Mouse (Mus musculus) v-Abl transformed pro-B cells (cell line): Measurements from ENCODE around the gene Gnaz.

ENCODE experiments used
- in situ Hi-C, 2 experiments: fragments of 400-800 bp; cut with MboI; formaldehyde crosslinking; loops; one replicate each; pipeline ENCODE4 v1.15.1; 2025; ENCODE audit not compliant: unreplicated experiment in 2 of 2

The Gnaz gene

GRCm38 (mm10) chr10:74966850-74967451 lies at the start of gene Gnaz:
Gnaz (plus strand) TSS chr10:74967177.
- in situ Hi-C loops: no loop called here

DNA sequence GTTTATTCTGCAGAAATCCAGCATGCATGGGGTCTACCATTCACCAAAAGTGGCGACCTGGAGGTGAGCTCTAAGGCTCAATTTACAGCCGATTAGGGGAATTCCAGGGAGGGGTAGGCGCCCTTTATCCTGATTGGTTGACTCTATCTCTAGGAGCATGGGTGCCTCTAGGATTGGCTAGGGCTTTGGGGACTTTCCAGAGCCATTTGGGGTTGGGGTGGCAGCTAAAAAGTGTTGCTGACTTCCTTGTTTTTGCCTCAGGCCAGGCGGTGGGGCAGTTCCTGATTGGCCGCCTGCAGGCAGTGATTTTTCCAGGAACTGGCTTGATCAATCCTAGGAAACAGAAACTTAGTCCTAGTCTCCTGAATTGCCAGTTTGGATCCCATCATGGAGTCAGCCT lies 47.7 kb upstream of the Gnaz start:
- in situ Hi-C loops: no loop called here

GRCm38 (mm10) chr10:74920853-74921567 lies 46.0 kb upstream of the Gnaz start:
- in situ Hi-C loops: no loop called here

GRCm38 (mm10) chr10:74921614-74922013 lies 45.4 kb upstream of the Gnaz start:
- in situ Hi-C loops: no loop called here

- in situ Hi-C loops: no loop called here
Measured at GRCm38 (mm10) chr10:74922763-74923162, 44.2 kb upstream of the Gnaz start.

DNA sequence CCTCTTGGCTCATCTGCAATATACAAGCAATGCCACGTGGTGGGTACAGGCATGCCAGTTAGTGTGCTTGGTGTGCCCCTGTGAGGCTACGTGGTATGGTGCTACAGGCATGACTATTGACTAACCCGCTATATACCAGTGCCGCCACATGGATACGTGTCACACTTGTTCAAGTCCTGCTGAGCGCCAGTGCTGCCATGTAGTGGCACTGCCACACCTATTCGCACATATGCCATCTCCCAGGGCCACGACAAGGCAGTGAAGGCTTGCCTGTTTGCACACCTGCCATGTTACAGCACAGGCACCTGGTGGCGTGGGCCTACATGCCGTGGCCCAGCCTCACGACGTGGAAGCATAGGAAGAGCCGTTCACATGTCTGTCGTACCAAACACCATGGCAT lies 42.7 kb upstream of the Gnaz start:
- in situ Hi-C loops: no loop called here

- in situ Hi-C loops: no loop called here
Measured at GRCm38 (mm10) chr10:74925324-74925723, 41.7 kb upstream of the Gnaz start.

DNA sequence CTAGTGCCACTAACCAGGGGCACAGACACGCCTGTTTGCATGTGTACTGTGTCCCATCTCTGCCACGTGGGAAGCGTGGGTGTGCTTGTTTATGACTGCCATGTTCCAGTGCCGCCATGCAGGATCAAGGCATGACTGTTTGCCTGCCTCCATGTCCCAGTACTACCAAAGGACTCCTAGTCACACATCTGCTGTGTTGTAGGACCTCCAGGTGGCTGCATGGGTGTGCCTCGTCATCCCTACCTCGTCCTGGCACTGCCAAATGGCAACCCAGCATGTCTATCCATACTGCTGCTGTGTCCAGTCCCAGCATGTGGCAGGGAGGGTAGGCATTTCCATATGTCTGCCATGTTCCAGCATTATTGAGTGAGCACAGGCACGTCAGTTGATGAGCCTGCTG lies 38.7 kb upstream of the Gnaz start:
- in situ Hi-C loops: no loop called here

DNA sequence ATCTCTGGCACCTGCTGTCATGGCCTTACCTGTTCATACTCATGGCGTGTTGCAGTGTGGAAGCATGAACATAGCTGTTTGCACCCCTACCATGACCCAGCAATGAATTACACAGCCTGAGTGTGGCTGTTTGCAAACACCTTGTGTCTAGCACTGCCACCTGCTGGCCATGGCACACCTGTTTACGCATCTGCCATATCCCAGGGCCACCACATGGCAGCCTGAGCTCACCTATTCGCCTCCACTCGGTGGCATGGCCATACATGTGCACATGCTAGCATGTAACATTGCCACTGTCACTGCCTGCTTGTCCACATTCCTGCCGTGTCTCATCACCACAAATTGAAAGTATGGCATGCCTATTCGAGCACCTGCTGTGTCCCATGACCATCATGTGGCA lies 37.4 kb upstream of the Gnaz start:
- in situ Hi-C loops: no loop called here

DNA sequence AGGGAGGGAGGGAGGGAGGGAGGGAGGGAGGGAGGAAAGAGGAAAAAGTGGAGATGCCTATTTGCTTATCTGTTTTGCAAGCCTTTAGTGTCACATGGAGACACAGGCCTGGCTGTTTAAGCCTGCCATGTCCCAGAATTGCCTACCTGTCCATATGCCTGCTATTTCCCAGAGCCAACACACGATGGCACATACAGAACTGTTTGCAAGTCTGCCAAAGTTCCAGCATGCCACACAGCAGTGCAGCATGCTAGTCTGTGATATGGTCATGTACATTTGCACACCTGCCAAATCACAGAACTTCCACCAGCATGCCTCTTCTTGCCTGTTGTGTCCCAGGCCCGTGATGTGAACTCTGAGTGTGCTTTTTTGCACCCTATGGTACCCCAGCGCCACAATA lies 36.4 kb upstream of the Gnaz start:
- in situ Hi-C loops: no loop called here

DNA sequence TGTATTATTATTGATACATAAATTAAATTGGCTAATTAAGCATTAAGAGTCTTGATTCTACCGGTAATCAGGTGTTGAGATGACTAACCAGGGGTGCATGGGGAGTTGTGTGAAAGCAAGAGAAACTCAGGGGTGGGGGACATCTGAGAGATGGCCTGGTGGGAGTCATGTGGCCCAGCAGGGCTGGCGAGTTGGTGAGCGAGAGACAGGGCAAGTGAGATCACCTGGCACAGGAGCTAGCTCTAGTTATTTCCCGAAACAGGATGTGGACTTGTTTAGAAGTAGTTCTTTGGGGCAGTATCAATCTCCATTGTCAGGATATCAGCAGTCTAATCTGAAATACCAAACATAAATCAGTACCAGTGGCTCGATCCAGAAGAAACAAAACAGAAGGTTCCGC lies 35.3 kb upstream of the Gnaz start:
- in situ Hi-C loops: no loop called here

GRCm38 (mm10) chr10:74932487-74932886 lies 34.5 kb upstream of the Gnaz start:
- in situ Hi-C loops: no loop called here

- in situ Hi-C loops: no loop called here
Measured at GRCm38 (mm10) chr10:74933548-74934190, 33.3 kb upstream of the Gnaz start.

DNA sequence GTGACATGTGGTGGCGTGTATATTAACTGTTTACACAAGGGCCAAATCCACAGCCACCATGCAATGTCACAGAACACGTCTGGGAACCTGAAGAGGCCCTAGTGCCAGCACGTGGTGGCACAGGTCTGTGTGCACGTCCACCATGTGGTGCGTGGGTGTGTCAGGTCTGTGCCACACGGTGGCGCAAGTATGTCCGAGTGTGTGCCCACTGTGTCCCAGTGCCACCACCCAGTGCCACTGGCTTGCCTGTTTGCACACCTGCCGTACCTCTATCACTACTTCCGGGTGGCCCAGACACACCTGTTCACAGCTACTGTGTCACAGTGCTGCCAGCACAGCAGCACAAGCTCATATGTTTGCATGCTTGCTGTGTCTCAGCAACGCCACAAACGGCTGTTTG lies 32.5 kb upstream of the Gnaz start:
- in situ Hi-C loops: no loop called here

GRCm38 (mm10) chr10:74935016-74935415 lies 32.0 kb upstream of the Gnaz start:
- in situ Hi-C loops: loop anchor here (5.0 kb wide), 2 partner anchors 87 to 217 kb away; no protein-coding TSS in a partner anchor

DNA sequence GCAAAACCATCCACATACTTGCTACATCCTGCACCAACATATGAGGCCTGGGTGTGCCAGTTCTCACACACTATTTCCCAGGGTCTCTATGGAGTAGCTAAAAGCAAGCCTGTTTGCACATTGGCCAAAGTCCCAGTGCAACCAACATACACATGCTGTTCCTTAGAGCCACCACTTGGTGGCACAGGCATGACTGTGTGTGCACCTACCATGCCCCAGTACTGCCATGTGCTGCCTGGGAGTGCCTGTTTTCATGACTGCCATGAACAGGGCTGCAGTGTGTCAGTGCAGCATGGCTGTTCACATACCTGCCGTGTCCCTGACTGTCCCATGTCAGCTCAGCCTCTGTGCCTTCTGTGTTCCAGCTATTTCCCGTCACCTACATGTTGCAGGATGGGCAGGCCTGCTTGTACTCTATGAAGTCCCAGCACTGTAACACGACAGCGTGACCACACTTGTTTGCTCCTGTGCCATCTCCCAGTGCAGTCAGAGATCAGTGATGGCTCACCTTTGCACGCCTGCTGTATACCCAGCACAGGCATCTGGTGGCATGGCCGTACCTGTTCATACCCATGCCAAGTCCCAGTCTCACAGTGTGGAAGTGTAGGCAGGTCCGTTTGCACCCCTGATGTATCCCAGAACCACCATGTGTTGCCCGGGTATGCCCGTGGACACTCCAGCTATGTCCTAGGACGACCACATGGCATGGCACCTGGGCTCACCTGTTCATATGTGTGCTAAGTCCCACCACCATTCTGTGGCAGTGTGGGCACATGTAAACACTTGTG lies 29.8 kb upstream of the Gnaz start:
- in situ Hi-C loops: loop anchor here (5.0 kb wide), 2 partner anchors 85 to 215 kb away; no protein-coding TSS in a partner anchor

- in situ Hi-C loops: loop anchor here (5.0 kb wide), 2 partner anchors 84 to 214 kb away; no protein-coding TSS in a partner anchor
Measured at GRCm38 (mm10) chr10:74938410-74938809, 28.6 kb upstream of the Gnaz start.

DNA sequence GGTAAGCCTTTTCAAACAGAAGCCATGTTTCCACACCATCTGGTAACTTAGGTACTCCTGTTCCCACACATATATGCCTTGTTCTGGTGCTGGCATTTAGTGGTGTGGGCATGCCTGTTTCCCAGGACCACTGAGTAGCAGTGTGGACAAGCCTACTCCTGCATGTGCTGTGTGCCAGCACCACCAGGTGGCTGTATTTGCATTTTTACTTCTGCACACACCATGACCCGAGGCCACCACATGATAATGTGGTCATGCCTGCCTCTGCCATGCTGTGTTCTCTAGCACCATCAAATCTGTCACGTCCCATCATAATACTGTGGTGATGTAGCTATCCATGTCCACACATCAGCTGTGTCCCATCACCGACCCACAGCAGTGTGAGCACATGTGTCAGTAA lies 27.7 kb upstream of the Gnaz start:
- in situ Hi-C loops: loop anchor here (5.0 kb wide), 2 partner anchors 83 to 213 kb away; no protein-coding TSS in a partner anchor

DNA sequence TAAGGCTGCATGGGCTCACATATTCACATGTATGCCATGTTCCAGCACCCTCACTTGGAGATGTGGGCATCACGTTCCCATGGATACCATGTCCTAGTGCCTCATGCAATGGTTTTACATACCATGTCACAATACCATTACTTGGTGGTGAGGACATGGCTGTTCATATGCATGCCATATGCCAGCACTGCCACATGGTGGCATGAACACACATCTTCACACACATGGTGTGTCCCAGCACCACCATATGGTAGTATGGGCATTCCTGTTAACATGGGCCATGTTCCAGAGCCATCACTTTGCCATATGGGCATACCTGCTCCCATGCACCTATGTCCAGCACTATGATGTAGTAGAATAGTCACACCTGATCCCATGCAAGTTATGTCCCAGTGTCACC lies 26.2 kb upstream of the Gnaz start:
- in situ Hi-C loops: loop anchor here (5.0 to 10.0 kb wide), 2 partner anchors 114 to 117 kb away; no protein-coding TSS in a partner anchor

GRCm38 (mm10) chr10:74952830-74953443 lies 14.0 kb upstream of the Gnaz start:
- in situ Hi-C loops: no loop called here
